Comparison of ENCODE assay signal across 13 mouse cellular contexts in the genomic region with DNA sequence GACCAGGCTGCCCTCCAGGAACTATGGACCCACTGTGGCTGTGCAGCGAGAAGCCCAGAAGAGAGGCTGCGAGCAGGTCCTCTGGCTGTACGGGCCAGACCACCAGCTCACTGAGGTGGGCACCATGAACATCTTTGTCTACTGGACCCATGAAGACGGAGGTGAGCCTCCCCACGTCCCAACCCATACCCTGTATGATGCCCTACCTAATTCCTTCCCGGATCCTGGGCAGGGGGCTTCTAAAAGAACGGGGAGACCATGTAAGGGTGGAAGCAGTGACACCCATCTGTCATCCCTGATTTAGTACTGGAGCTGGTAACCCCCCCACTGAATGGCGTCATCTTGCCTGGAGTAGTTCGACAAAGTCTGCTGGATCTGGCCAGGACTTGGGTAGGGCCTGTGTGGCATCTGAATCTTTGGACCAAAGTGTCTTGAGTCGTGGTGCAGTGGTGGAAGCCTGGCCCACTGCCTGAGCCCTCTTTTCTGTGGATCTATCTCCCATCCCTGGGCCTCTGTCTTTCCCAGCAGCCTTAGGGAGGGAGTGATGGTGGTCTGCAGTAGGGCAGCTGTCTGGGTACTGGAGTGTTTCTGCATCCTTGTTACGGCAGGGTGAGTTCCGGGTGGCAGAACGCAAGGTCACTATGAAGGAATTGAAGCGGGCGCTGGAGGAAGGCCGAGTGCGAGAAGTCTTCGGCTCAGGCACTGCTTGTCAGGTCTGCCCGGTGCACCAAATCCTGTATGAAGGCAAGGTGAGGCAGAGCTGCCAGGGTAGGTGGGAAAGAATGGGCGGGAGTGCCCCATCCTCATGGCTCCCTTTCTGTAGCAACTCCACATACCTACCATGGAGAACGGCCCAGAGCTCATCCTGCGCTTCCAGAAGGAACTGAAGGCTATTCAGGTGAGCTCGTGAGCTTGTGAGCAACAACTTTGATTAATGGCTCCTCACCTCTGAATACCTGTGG. TPM values are rescaled to one million over a fixed set of nuclear protein-coding genes. Genes with fewer than 3 reads are reported as not detected.
"Had no signal": no experiment of that assay in that cellular context is flagged by ENCODE, and none has a peak within 500 bp of the region (broad histone marks: within the 10 kb centered on the region; RNA-seq: fewer than 3 reads in every experiment).

No protein-coding gene starts in this region.

- DNase-seq: kidney, adult 11 months; kidney, adult 9 months; layer of hippocampus, adult 9-11 months; layer of hippocampus, postnatal 36 days; liver, embryonic 13.5 days; lung, adult 18-20 months; right cerebral cortex, adult 18-20 months; right cerebral cortex, postnatal 25 days had no signal

- H3K27me3 ChIP-seq: limb, embryonic 15.5 days; liver, embryonic 13.5 days had no signal

- H3K9me3 ChIP-seq: limb, embryonic 15.5 days; liver, embryonic 13.5 days had no signal

- H3K27ac ChIP-seq: kidney, postnatal 0 days; limb, embryonic 15.5 days; liver, embryonic 13.5 days; stomach, postnatal 0 days had no signal

RNA-seq across cellular contexts. Expression of gene Fgf21, which starts 27.4 kb away (rescaled TPM):
- polyA plus RNA-seq: limb, embryonic 11.5 days; liver, embryonic 13.5 days; neural tube, embryonic 14.5 days had no signal

RNA-seq across cellular contexts. Expression of gene Fut1, which starts 29.2 kb away (rescaled TPM):
- polyA plus RNA-seq: liver, embryonic 13.5 days; neural tube, embryonic 14.5 days had no signal

RNA-seq across cellular contexts. Expression of gene Izumo1, which starts 33.7 kb away (rescaled TPM):
- polyA plus RNA-seq: limb, embryonic 11.5 days; liver, embryonic 13.5 days; neural tube, embryonic 14.5 days had no signal
